Mouse (Mus musculus) ES-E14 (cell line): ENCODE measurements around the gene Lrrc23.

ENCODE experiments used
- CHD2 ChIP-seq: IDR thresholded peaks from 2 replicates; pipeline ENCODE4 v1.6.1; 2014; ENCODE audit warnings: mild to moderate bottlenecking, low read depth, low read length, inconsistent platforms
- HCFC1 ChIP-seq: IDR thresholded peaks from 2 replicates; pipeline ENCODE4 v1.6.1; 2012; ENCODE audit warnings: low read length, inconsistent platforms, borderline replicate concordance; ENCODE audit not compliant: insufficient read depth
- MAFK ChIP-seq: IDR thresholded peaks from 2 replicates; pipeline ENCODE4 v1.6.1; 2014; ENCODE audit warnings: mild to moderate bottlenecking, low read depth, low read length, inconsistent platforms; ENCODE audit not compliant: insufficient read depth
- ZC3H11A ChIP-seq: IDR thresholded peaks from 2 replicates; pipeline ENCODE4 v1.6.1; 2012; ENCODE audit warnings: low read depth, mild to moderate bottlenecking, inconsistent platforms, low read length, borderline replicate concordance
- ZNF384 ChIP-seq: IDR thresholded peaks from 2 replicates; pipeline ENCODE4 v1.6.1; 2012; ENCODE audit warnings: low read depth, low read length, inconsistent platforms

DNA sequence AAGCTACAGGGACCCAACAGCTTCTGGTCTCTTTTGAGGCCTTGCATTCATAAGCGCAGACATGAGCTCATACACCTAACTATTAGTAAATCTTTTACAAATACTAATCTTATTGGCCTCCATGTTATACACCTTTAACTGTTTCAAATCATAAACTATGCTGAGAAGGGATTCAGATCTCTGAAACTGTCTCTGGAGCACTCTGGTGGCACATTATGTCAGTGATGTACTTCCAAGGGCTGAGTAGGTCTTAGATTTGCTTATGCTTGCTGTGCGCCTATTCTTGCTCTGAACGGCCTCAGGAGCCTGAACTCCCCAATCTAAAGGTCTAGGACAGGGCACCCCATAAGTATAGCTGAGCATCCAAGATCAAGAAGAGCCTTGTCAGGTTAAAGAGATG is 37.7 kb downstream of the Lrrc23 start:
- no peak for TF ChIP-seq HCFC1
- TF ChIP-seq ZC3H11A, result no peak
- TF ChIP-seq MAFK, result no peak
- no peak for TF ChIP-seq CHD2
- TF ChIP-seq ZNF384, result no peak
